Mouse (Mus musculus) gonadal fat pad, adult 2 months (tissue): ENCODE measurements around the gene Ly6g6d. TPM values are rescaled to one million over a fixed set of nuclear protein-coding genes. Genes with fewer than 3 reads are reported as not detected.

ENCODE experiments used
- DNase-seq: peaks from one replicate; pipeline ENCODE4 v3.0.0-alpha.2; 2012; ENCODE audit warnings: low read depth
- polyA plus RNA-seq: library from polyadenylated mRNA; depleted of rRNA; stranded (reverse); fragments of >200 nt; gene quantifications from 2 replicates; pipeline ENCODE4 v1.2.3, GENCODE M21; 2012; rRNA removed

Ly6g6d gene
- polyA plus RNA-seq, 1 experiment: 17.2 TPM

GRCm38 (mm10) chr17:35024261-35024660 is 53.6 kb downstream of the Ly6g6d start:
- DNase-seq: no peak

DNA sequence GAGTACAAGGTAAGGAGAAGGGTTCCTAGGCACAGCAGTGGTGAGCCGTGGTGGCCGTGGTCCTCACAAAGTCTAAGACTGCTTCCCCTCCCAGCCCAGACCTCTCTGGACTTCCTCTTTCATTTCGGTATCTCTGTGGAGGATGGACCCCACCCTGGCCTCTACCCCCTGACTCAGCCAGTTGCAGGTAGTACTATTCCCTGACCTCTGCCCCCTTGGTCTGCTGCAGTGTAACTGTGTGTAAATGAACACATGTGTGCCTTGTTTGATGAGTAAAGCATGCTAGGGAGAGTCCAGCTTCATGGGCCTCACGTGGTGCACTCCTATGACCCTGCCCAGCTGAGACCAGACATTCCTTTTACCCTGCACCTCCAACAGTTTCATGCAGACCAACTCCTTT is 54.1 kb downstream of the Ly6g6d start:
- DNase-seq: no peak

DNA sequence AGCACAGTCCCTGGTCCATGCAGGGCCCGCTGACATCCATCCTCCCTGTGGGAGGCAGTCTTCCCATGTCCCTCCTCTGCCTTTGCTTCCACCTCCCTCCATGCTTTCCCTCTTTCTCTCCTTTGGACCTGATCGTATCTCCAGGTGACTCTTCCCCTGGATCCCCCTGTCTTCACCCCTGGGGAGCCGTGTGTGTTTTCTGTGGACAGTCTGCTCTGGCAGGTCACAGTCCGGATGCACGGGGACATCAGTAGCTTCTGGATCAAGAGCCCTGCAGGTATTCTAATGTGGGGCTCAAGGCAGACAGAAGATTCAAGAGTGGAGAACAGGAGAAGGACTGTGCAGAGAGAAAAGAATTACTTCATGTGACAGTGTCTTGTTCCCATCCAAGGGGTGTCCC is 54.6 kb downstream of the Ly6g6d start:
- no peak for DNase-seq

DNA sequence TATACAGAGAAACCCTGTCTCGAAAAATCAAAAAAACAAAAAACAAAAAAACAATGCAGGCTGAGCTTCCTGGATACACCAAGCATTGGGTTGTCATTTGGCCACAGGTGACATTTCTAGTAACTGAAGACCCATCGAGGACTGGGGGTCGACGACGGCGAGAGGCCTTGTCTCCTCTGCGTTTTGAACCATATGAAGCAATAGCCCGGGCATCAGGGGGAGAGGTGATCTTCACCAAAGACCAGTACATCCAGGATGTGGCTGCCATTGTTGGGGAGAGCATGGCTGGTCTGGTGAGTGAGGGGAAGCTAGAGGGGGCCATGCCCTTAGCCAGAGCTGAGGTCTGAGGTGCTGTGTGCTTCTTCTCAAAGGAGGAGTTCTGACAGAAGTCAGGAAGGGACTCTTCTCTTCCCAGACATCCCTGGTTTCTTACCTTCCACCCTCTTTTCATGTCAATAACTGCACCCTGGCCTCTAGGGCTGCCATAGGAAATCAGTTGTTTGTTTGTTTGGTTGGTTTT is 55.3 kb downstream of the Ly6g6d start:
- DNase-seq: no peak

DNA sequence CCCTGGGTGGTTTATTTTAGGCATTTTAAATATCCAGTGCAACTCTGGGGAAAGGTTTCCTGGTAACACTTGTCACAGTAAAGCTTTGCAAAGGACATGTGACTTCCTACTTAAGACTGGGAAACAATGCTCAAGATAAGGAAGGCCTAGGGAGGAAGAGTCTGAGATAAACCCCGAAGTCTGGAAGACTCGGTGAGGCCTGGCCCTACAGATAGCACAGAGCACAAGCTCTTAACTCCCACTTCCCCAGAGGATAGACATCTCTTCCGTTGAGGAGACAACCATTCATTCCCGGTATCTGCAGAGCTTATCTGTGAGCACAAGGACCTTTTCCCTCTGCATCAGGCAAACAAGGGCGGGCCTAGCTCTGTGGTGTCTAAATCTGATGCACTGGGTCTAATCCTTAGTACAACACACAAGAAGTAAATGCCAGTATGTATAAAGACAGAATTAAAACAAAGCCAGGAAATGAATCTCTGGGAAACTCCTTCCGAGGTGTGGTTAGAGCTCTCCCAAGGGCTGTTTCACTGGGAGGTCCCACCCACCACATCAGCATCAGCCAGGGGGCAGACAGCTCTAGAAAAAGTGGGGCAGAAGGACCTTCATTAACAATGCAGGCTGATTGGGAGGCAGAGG is 55.9 kb downstream of the Ly6g6d start:
- DNase-seq: no peak

Other genes starting within 250 kb of the Ly6g6d start
- 37.7 and 59.7 TPM in 2 replicates for gene Stk19, start 241.1 kb downstream of the Ly6g6d start, polyA plus RNA-seq
- 62.6 and 64.9 TPM in 2 replicates for gene Dxo, start 241.0 kb downstream of the Ly6g6d start, polyA plus RNA-seq
- gene Skiv2l, start 227.9 kb downstream of the Ly6g6d start, polyA plus RNA-seq: 91.1 and 93.8 TPM in 2 replicates
- 53.8 and 77.2 TPM in 2 replicates for gene Nelfe, start 227.7 kb downstream of the Ly6g6d start, polyA plus RNA-seq
- 70.2 and 140 TPM in 2 replicates for gene Cfb, start 215.5 kb downstream of the Ly6g6d start, polyA plus RNA-seq
- gene Zbtb12, start 198.6 kb downstream of the Ly6g6d start, polyA plus RNA-seq: 14.5 and 14.8 TPM in 2 replicates
- not detected in 2 replicates for gene Gm20547, start 196.0 kb downstream of the Ly6g6d start, polyA plus RNA-seq
- 54.9 and 69.0 TPM in 2 replicates for gene C2, start 179.8 kb downstream of the Ly6g6d start, polyA plus RNA-seq
- 230 TPM in 2 replicates for gene Ehmt2, start 179.6 kb downstream of the Ly6g6d start, polyA plus RNA-seq
- 48.4 and 50.0 TPM in 2 replicates for gene Slc44a4, start 163.6 kb downstream of the Ly6g6d start, polyA plus RNA-seq
- gene Neu1, start 146.8 kb downstream of the Ly6g6d start, polyA plus RNA-seq: 113 and 155 TPM in 2 replicates
- 58.3 and 104 TPM in 2 replicates for gene Hspa1b, start 118.8 kb downstream of the Ly6g6d start, polyA plus RNA-seq
- 0.24 TPM in 1 of 2 replicates, not detected in the other for gene Gm20481, start 108.2 kb downstream of the Ly6g6d start, polyA plus RNA-seq
- 37.0 and 50.4 TPM in 2 replicates for gene Hspa1a, start 105.9 kb downstream of the Ly6g6d start, polyA plus RNA-seq
- gene Hspa1l, start 105.4 kb downstream of the Ly6g6d start, polyA plus RNA-seq: 2.4 and 4.4 TPM in 2 replicates
- gene Lsm2, start 96.2 kb downstream of the Ly6g6d start, polyA plus RNA-seq: 36.8 and 54.6 TPM in 2 replicates
- gene Vars, start 77.1 kb downstream of the Ly6g6d start, polyA plus RNA-seq: 127 and 175 TPM in 2 replicates
- 1.2 and 1.3 TPM in 2 replicates for gene Vwa7, start 61.5 kb downstream of the Ly6g6d start, polyA plus RNA-seq
- gene Sapcd1, start 50.0 kb downstream of the Ly6g6d start, polyA plus RNA-seq: 3.0 and 3.4 TPM in 2 replicates
- 4.7 and 5.2 TPM in 2 replicates for gene Msh5, start 31.3 kb downstream of the Ly6g6d start, polyA plus RNA-seq
- gene Clic1, start 28.1 kb downstream of the Ly6g6d start, polyA plus RNA-seq: 129 and 133 TPM in 2 replicates
- gene Ddah2, start 19.0 kb downstream of the Ly6g6d start, polyA plus RNA-seq: 54.7 and 62.7 TPM in 2 replicates
- 0.61 and 0.66 TPM in 2 replicates for gene Ly6g6c, start 12.7 kb downstream of the Ly6g6d start, polyA plus RNA-seq
- gene Mpig6b, start 11.9 kb downstream of the Ly6g6d start, polyA plus RNA-seq: 1.5 and 3.3 TPM in 2 replicates
- gene Ly6g6e, start 1.2 kb downstream of the Ly6g6d start, polyA plus RNA-seq: 19.1 and 23.4 TPM in 2 replicates
- gene Ly6g6f, start 7.5 kb upstream of the Ly6g6d start, polyA plus RNA-seq: 0.09 TPM in 1 of 2 replicates, not detected in the other
- gene Abhd16a, start 11.2 kb upstream of the Ly6g6d start, polyA plus RNA-seq: 211 and 233 TPM in 2 replicates
- gene Ly6g5c, start 30.2 kb upstream of the Ly6g6d start, polyA plus RNA-seq: 2,220 and 3,034 TPM in 2 replicates
- 1,986 and 2,407 TPM in 2 replicates for gene Ly6g5b, start 37.4 kb upstream of the Ly6g6d start, polyA plus RNA-seq
- gene Gpank1, start 43.4 kb upstream of the Ly6g6d start, polyA plus RNA-seq: 9.4 and 10.1 TPM in 2 replicates
- gene Csnk2b, start 44.0 kb upstream of the Ly6g6d start, polyA plus RNA-seq: 397 and 504 TPM in 2 replicates
- gene D17H6S53E, start 48.3 kb upstream of the Ly6g6d start, polyA plus RNA-seq: 6.4 and 7.7 TPM in 2 replicates
- gene Apom, start 54.0 kb upstream of the Ly6g6d start, polyA plus RNA-seq: 0.11 and 0.49 TPM in 2 replicates
- 170 and 187 TPM in 2 replicates for gene Bag6, start 57.1 kb upstream of the Ly6g6d start, polyA plus RNA-seq
- 218 and 257 TPM in 2 replicates for gene Prrc2a, start 86.8 kb upstream of the Ly6g6d start, polyA plus RNA-seq
- gene Aif1, start 98.0 kb upstream of the Ly6g6d start, polyA plus RNA-seq: 2.5 and 3.4 TPM in 2 replicates
- gene Lst1, start 110.4 kb upstream of the Ly6g6d start, polyA plus RNA-seq: 15.3 and 20.2 TPM in 2 replicates
- 2.7 and 3.2 TPM in 2 replicates for gene Ltb, start 116.4 kb upstream of the Ly6g6d start, polyA plus RNA-seq
- 0.82 and 1.3 TPM in 2 replicates for gene Tnf, start 123.9 kb upstream of the Ly6g6d start, polyA plus RNA-seq
- gene Lta, start 127.3 kb upstream of the Ly6g6d start, polyA plus RNA-seq: 0.28 TPM in 2 replicates
- 1.2 and 3.1 TPM in 2 replicates for gene Gm16181, start 142.8 kb upstream of the Ly6g6d start, polyA plus RNA-seq
- gene Atp6v1g2, start 155.6 kb upstream of the Ly6g6d start, polyA plus RNA-seq: 20.9 and 22.5 TPM in 2 replicates
- gene Nfkbil1, start 157.7 kb upstream of the Ly6g6d start, polyA plus RNA-seq: 15.7 and 19.9 TPM in 2 replicates
- 310 and 321 TPM in 2 replicates for gene Ddx39b, start 163.7 kb upstream of the Ly6g6d start, polyA plus RNA-seq
- gene H2-D1, start 184.7 kb upstream of the Ly6g6d start, polyA plus RNA-seq: 753 and 887 TPM in 2 replicates
- gene H2-Q1, start 242.3 kb upstream of the Ly6g6d start, polyA plus RNA-seq: 0.04 and 0.05 TPM in 2 replicates